Comparison of ENCODE assay signal across 14 mouse cellular contexts in genomic region chr11:99146558-99146957, GRCm38 (mm10). TPM values are rescaled to one million over a fixed set of nuclear protein-coding genes. Genes with fewer than 3 reads are reported as not detected.
DNase-seq lines count a peak whose midpoint lies in the region; ATAC-seq and TF ChIP-seq lines count a peak whose summit lies in the region.
"Had no signal": no experiment of that assay in that cellular context is flagged by ENCODE, and none has a peak within 500 bp of the region (broad histone marks: within the 10 kb centered on the region; RNA-seq: fewer than 3 reads in every experiment).

No protein-coding gene starts in this region.

- H3K9ac ChIP-seq in heart, embryonic 13.5 days = 0 out of 2 replicates have a peak overlapping the region, but pooled peaks have one; percentile 33
- H3K9ac ChIP-seq in lung, embryonic 15.5 days = no peak overlapping the region
- no peak overlapping the region for H3K9ac ChIP-seq in embryonic facial prominence, embryonic 12.5 days
- H3K9ac ChIP-seq in limb, embryonic 12.5 days (replicated peaks) = no peak overlapping the region
- H3K9ac ChIP-seq: liver, embryonic 13.5 days had no signal

- no peak for TF ChIP-seq CTCF in lung, adult 2 months (IDR thresholded peaks at IDR 0.05; ENCODE audit: insufficient read depth, low read length)

- H3K27ac ChIP-seq in heart, embryonic 13.5 days (replicated peaks) = peak overlapping the region; percentile 88
- peak overlapping the region; percentile 90 for H3K27ac ChIP-seq in lung, embryonic 15.5 days
- H3K27ac ChIP-seq in embryonic facial prominence, embryonic 12.5 days = peak overlapping the region; percentile 98
- peak overlapping the region; percentile 98 for H3K27ac ChIP-seq in limb, embryonic 12.5 days

- H3K9me3 ChIP-seq in heart, embryonic 13.5 days = no peaks in the 10 kb centered on the region
- H3K9me3 ChIP-seq in lung, embryonic 15.5 days = no peaks in the 10 kb centered on the region
- H3K9me3 ChIP-seq in embryonic facial prominence, embryonic 12.5 days = no peaks in the 10 kb centered on the region
- H3K9me3 ChIP-seq in limb, embryonic 12.5 days = no peaks in the 10 kb centered on the region
- H3K9me3 ChIP-seq: liver, embryonic 13.5 days had no signal

- peaks cover 64% of the 10 kb centered on the region for H3K4me1 ChIP-seq in heart, embryonic 13.5 days
- peaks cover 75% of the 10 kb centered on the region for H3K4me1 ChIP-seq in lung, embryonic 15.5 days
- H3K4me1 ChIP-seq in lung, adult 2 months (ENCODE audit: control insufficient read depth, insufficient read depth, low read length) = peaks cover 13% of the 10 kb centered on the region
- H3K4me1 ChIP-seq in embryonic facial prominence, embryonic 12.5 days = peaks cover 66% of the 10 kb centered on the region
- peaks cover 80% of the 10 kb centered on the region for H3K4me1 ChIP-seq in limb, embryonic 12.5 days (replicated peaks)

- DNase-seq in heart, adult 8-10 months (ENCODE audit: low spot score) = no peak
- DNase-seq in lung, adult 2 months = no peak
- no peak for DNase-seq in right cerebral cortex, postnatal 14 days
- no peak for DNase-seq in ovary, postnatal 14 days (ENCODE audit: low spot score)
- DNase-seq: adrenal gland, postnatal 36 days; cerebellum, adult 18-20 months; heart, postnatal 4 days; liver, embryonic 13.5 days had no signal

- no peak overlapping the region for H3K4me3 ChIP-seq in heart, embryonic 13.5 days
- H3K4me3 ChIP-seq in lung, embryonic 15.5 days = no peak overlapping the region
- H3K4me3 ChIP-seq in lung, adult 2 months (replicated peaks; ENCODE audit: extremely low read depth, low read depth, low read length) = no peak overlapping the region
- no peak overlapping the region for H3K4me3 ChIP-seq in embryonic facial prominence, embryonic 12.5 days
- H3K4me3 ChIP-seq in limb, embryonic 12.5 days (replicated peaks) = no peak overlapping the region
- H3K4me3 ChIP-seq: liver, embryonic 13.5 days had no signal

- 67% methylated on average over 6 of the region's 6 CpGs for WGBS in heart, embryonic 13.5 days
- 54% methylated on average over 6 of the region's 6 CpGs for WGBS in lung, embryonic 15.5 days
- WGBS in lung, adult 2 months = 75% methylated on average over 6 of the region's 6 CpGs
- 71% methylated on average over 6 of the region's 6 CpGs for WGBS in embryonic facial prominence, embryonic 12.5 days
- 62% methylated on average over 6 of the region's 6 CpGs for WGBS in limb, embryonic 12.5 days

- no peak for TF ChIP-seq POLR2A in lung, adult 2 months (IDR thresholded peaks at IDR 0.05; ENCODE audit: borderline replicate concordance, extremely low read depth, low read depth, low read length)

- peaks cover 8% of the 10 kb centered on the region; the same call in 1 of the 2 replicates for H3K27me3 ChIP-seq in heart, embryonic 13.5 days (replicated peaks)
- peaks cover 5% of the 10 kb centered on the region; the same call in 1 of the 2 replicates for H3K27me3 ChIP-seq in lung, embryonic 15.5 days
- H3K27me3 ChIP-seq in embryonic facial prominence, embryonic 12.5 days = no peaks in the 10 kb centered on the region
- H3K27me3 ChIP-seq in limb, embryonic 12.5 days = 0 out of 2 replicates have a peak, but pooled peaks cover 6% of the 10 kb centered on the region

- no peak for ATAC-seq in heart, embryonic 13.5 days (ENCODE audit: extremely low read depth, insufficient number of reproducible peaks, low FRiP score, low TSS enrichment)
- ATAC-seq in lung, embryonic 15.5 days (ENCODE audit: borderline replicate concordance, extremely low read depth, low FRiP score, low TSS enrichment) = no peak
- ATAC-seq in embryonic facial prominence, embryonic 12.5 days (ENCODE audit: insufficient number of reproducible peaks, insufficient read depth, low FRiP score, low TSS enrichment) = no peak
- ATAC-seq in limb, embryonic 12.5 days (ENCODE audit: insufficient number of reproducible peaks, insufficient read depth, low FRiP score, low TSS enrichment, low read depth) = no peak

- no peak overlapping the region for H3K4me2 ChIP-seq in heart, embryonic 13.5 days
- no peak overlapping the region for H3K4me2 ChIP-seq in lung, embryonic 15.5 days
- no peak overlapping the region for H3K4me2 ChIP-seq in embryonic facial prominence, embryonic 12.5 days (replicated peaks)
- no peak overlapping the region for H3K4me2 ChIP-seq in limb, embryonic 12.5 days
- H3K4me2 ChIP-seq: liver, embryonic 13.5 days had no signal

- H3K36me3 ChIP-seq in heart, embryonic 13.5 days = no peaks in the 10 kb centered on the region
- no peaks in the 10 kb centered on the region for H3K36me3 ChIP-seq in lung, embryonic 15.5 days
- no peaks in the 10 kb centered on the region for H3K36me3 ChIP-seq in embryonic facial prominence, embryonic 12.5 days
- H3K36me3 ChIP-seq in limb, embryonic 12.5 days = no peaks in the 10 kb centered on the region
- H3K36me3 ChIP-seq: liver, embryonic 13.5 days had no signal

RNA-seq across cellular contexts. Expression of gene Ccr7, which starts 8.3 kb away (rescaled TPM):
- 0.14 and 0.23 TPM in 2 replicates for polyA plus RNA-seq in heart, embryonic 13.5 days (2015; fragmentation: Nextera tagmentation; extraction: Ambion mirVana)
- under 1 TPM in 3 of 4 experiments, not detected in 1; 0.14 to 0.57 (median 0.25) TPM for total RNA-seq in heart, adult 8-10 months (2022)
- polyA plus RNA-seq in lung, embryonic 15.5 days (2015; fragmentation: Nextera tagmentation; extraction: Ambion mirVana) = 0.13 and 0.29 TPM in 2 replicates
- polyA plus RNA-seq in lung, adult 2 months (2012; rRNA removed) = 15.5 and 19.7 TPM in 2 replicates
- polyA plus RNA-seq in embryonic facial prominence, embryonic 12.5 days (2016; fragmentation: Nextera tagmentation; extraction: Ambion mirVana) = 0.81 TPM in 2 replicates
- 0.40 and 0.49 TPM in 2 replicates for polyA plus RNA-seq in limb, embryonic 12.5 days (2016; fragmentation: Nextera tagmentation; extraction: Ambion mirVana)
- total RNA-seq: gastrocnemius, adult 18-20 months; layer of hippocampus, postnatal 10 days had no signal

RNA-seq across cellular contexts. Expression of gene Tns4, which starts 57.5 kb away (rescaled TPM):
- 0.15 and 0.21 TPM in 2 replicates for polyA plus RNA-seq in heart, embryonic 13.5 days (2015; fragmentation: Nextera tagmentation; extraction: Ambion mirVana)
- under 1 TPM; 0.06 to 0.43 (median 0.16) TPM for total RNA-seq in heart, adult 8-10 months (2022)
- polyA plus RNA-seq in lung, embryonic 15.5 days (2015; fragmentation: Nextera tagmentation; extraction: Ambion mirVana) = 0.21 and 0.42 TPM in 2 replicates
- polyA plus RNA-seq in lung, adult 2 months (2012; rRNA removed) = 2.9 and 4.9 TPM in 2 replicates
- 0.24 and 0.28 TPM in 2 replicates for polyA plus RNA-seq in embryonic facial prominence, embryonic 12.5 days (2016; fragmentation: Nextera tagmentation; extraction: Ambion mirVana)
- polyA plus RNA-seq in limb, embryonic 12.5 days (2016; fragmentation: Nextera tagmentation; extraction: Ambion mirVana) = 0.65 and 0.73 TPM in 2 replicates
